Mouse (Mus musculus) bone marrow macrophage, adult 2 months (primary cell): ENCODE data around the gene Dus2.

Source experiments
- CTCF ChIP-seq: IDR thresholded peaks from 2 replicates; pipeline ENCODE4 v1.5.1; 2012; ENCODE audit warnings: low read depth, mild to moderate bottlenecking, low read length, moderate library complexity
- POLR2A ChIP-seq: IDR thresholded peaks from 2 replicates; pipeline ENCODE4 v1.6.1; 2012; ENCODE audit warnings: mild to moderate bottlenecking, low read depth, low read length, borderline replicate concordance

DNA sequence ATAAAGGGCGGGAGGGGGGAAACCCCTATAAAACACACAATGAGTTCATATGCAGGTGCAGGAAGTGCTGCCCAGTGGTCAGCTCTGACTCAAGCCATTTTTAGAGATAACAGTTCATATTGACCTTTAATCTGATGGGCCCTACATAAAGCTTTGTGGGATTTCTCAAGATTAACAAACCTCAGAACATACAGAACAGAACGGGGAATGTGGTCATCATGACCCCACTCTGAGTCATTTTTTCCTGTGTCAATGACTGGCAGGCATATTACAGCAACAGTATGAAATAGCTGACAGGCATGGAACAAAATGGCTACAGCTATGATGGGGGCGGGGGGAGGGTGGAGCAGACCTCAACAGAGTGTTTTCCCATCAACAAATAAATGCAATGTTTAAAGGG, 16.0 kb downstream of the Dus2 start:
- TF ChIP-seq CTCF (no peak), POLR2A (no peak)
